Mouse (Mus musculus): ENCODE measurements around the gene Cryba4. TPM values are rescaled to one million over a fixed set of nuclear protein-coding genes. Genes with fewer than 3 reads are reported as not detected.

Gene Cryba4
- total and polyA plus RNA-seq, 2 experiments = 0.17 to 0.37 TPM

DNA sequence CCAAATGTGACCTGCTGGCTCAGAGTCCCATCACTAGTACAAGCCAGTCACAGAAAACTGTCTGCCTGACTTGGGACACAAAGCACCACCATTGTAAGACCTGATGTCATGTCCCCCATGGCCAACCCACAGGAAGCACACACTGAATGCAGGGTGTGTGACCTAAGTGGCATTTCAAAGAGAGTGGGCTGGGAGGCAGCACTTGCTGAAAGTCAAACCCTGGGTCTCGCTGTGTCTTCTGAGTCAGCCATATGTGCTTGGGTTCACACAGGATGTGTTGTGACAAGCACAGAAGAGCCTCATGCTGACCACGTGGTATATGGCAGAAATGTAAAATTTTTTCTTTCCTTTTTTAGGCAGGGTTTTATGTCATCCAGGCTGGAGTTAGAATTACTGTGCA lies 44.9 kb upstream of the Cryba4 start:
- DNase-seq (ENCODE audit: extremely low read depth, low read depth, low spot score) = no peak
- Histone ChIP-seq H3K27ac (replicated peaks; ENCODE audit: insufficient read depth, low read depth, low read length) (peak overlapping the region; percentile 70), H3K4me3 (ENCODE audit: insufficient read depth, low read depth, low read length) (no peak overlapping the region), H3K36me3 (ENCODE audit: control insufficient read depth, insufficient read depth, low read length) (no peaks in the 10 kb centered on the region), H3K4me1 (ENCODE audit: control insufficient read depth, insufficient read depth, low read length) (peaks cover 85% of the 10 kb centered on the region), H3K9ac (ENCODE audit: low read depth, low read length) (no peak overlapping the region), H3K27me3 (ENCODE audit: control insufficient read depth, insufficient read depth, low read length) (no peaks in the 10 kb centered on the region), H3K79me2 (ENCODE audit: control insufficient read depth, insufficient read depth, low read length) (peaks cover 48% of the 10 kb centered on the region)
- TF ChIP-seq POLR2A (IDR thresholded peaks at IDR 0.05; ENCODE audit: extremely low read depth, insufficient read depth, low read length) (no peak), CTCF (IDR thresholded peaks at IDR 0.05; ENCODE audit: low read depth, low read length) (no peak)
- 72% methylated on average over 2 of the region's 2 CpGs for WGBS

DNA sequence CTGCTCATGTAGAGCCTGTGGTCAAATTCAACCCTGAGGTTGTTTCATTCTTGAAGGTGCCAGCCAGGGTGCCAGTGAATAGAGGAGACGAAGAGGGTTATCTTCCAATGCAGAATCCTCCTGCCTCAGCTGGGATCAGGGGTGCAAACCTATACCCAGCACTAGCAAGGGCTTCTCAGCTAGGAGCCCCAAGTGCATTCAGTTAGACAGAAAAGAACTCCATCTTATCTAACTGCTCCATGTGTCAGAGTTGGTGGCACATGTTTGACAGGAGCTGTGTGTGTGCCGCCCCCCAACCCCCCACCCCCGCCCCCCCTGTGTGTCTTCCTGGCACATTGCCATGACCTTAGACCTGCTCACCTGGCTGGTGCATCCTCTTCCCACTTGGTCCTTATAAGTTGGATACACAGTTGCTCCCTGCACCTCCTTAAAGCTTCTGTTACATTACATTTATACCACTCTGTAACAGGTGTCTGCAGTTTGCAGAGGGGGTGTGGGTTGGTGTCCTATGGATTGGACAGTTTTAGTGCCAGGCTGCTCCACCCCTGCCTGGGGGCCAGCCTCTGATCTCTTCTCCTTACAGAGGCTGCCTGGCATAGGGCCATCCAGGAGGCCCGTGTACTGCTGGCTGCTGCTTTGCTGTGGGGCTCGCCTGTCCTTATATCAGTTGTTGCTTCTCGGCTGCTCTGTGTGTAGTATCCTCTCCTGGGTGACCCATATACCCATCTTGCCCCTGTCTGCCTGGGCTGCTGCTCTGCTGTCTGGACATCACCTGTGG lies 44.3 kb upstream of the Cryba4 start:
- TF ChIP-seq CTCF (IDR thresholded peaks at IDR 0.05; ENCODE audit: low read depth, low read length) (no peak), POLR2A (IDR thresholded peaks at IDR 0.05; ENCODE audit: extremely low read depth, insufficient read depth, low read length) (no peak)
- no peaks in the 10 kb centered on the region for H3K27me3 ChIP-seq (ENCODE audit: control insufficient read depth, insufficient read depth, low read length)
- DNase-seq (ENCODE audit: extremely low read depth, low read depth, low spot score) = no peak
- H3K4me3 ChIP-seq (ENCODE audit: insufficient read depth, low read depth, low read length) = no peak overlapping the region
- H3K9ac ChIP-seq (ENCODE audit: low read depth, low read length) = no peak overlapping the region
- peak overlapping the region; percentile 18; the same call in 1 of the 2 replicates for H3K27ac ChIP-seq (replicated peaks; ENCODE audit: insufficient read depth, low read depth, low read length)
- H3K79me2 ChIP-seq (ENCODE audit: control insufficient read depth, insufficient read depth, low read length) = peaks cover 54% of the 10 kb centered on the region
- WGBS = 35% methylated on average over 5 of the region's 6 CpGs
- no peaks in the 10 kb centered on the region for H3K36me3 ChIP-seq (ENCODE audit: control insufficient read depth, insufficient read depth, low read length)
- peaks cover 87% of the 10 kb centered on the region for H3K4me1 ChIP-seq (ENCODE audit: control insufficient read depth, insufficient read depth, low read length)

DNA sequence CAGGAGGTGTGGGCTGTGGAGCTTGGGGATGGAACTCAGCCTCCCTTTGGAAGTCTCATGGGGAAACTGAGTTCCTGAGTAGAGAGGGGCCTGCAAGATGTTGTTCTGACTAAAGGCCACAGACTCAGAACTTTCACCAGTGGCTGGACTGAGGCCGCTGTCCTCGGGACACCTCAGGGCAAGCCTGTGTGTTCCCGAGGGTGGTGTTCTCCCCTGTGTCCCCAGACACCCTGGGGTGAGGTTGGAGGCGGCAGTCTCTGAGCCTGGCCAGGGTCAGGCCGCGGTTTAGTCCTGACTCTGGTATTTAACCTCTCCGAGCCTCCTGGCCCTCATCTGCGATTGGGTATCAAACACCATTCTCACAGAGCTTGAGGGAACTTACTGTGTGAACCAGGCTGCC lies 43.2 kb upstream of the Cryba4 start:
- no peak overlapping the region for H3K4me3 ChIP-seq (ENCODE audit: insufficient read depth, low read depth, low read length)
- H3K9ac ChIP-seq (ENCODE audit: low read depth, low read length) = peak overlapping the region; percentile 23
- H3K27me3 ChIP-seq (ENCODE audit: control insufficient read depth, insufficient read depth, low read length) = no peaks in the 10 kb centered on the region
- peaks cover 91% of the 10 kb centered on the region for H3K4me1 ChIP-seq (ENCODE audit: control insufficient read depth, insufficient read depth, low read length)
- no peaks in the 10 kb centered on the region for H3K36me3 ChIP-seq (ENCODE audit: control insufficient read depth, insufficient read depth, low read length)
- H3K27ac ChIP-seq (replicated peaks; ENCODE audit: insufficient read depth, low read depth, low read length) = peak overlapping the region; percentile 33
- peaks cover 60% of the 10 kb centered on the region for H3K79me2 ChIP-seq (ENCODE audit: control insufficient read depth, insufficient read depth, low read length)
- 15% methylated on average over 8 of the region's 8 CpGs for WGBS
- no peak for TF ChIP-seq POLR2A (IDR thresholded peaks at IDR 0.05; ENCODE audit: extremely low read depth, insufficient read depth, low read length)
- no peak for TF ChIP-seq CTCF (IDR thresholded peaks at IDR 0.05; ENCODE audit: low read depth, low read length)
- peak; percentile 66 for DNase-seq (ENCODE audit: extremely low read depth, low read depth, low spot score)

DNA sequence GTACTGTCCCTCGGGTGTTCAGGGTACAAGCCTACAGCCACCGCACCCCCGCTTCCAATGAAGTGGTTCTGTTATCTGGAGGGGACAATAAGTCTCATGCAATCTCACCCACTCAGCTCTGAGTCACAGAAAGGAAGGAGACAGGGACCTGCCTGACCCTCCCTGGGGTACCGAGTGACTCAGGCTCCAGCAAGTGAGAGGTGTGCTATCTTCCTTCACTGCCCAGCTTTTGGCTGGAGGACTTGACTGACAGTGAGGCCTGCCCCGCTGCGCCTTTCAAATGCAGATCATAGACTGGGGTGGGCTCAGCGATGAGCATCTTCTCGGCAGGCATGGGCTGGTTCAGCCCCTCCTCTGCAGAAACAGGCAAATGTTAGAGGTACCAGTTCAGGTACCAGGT lies 42.8 kb upstream of the Cryba4 start:
- no peak for DNase-seq (ENCODE audit: extremely low read depth, low read depth, low spot score)
- H3K27me3 ChIP-seq (ENCODE audit: control insufficient read depth, insufficient read depth, low read length) = no peaks in the 10 kb centered on the region
- WGBS = 70% methylated on average over 8 of the region's 8 CpGs
- H3K4me1 ChIP-seq (ENCODE audit: control insufficient read depth, insufficient read depth, low read length) = peaks cover 91% of the 10 kb centered on the region
- H3K4me3 ChIP-seq (ENCODE audit: insufficient read depth, low read depth, low read length) = no peak overlapping the region
- no peak for TF ChIP-seq POLR2A (IDR thresholded peaks at IDR 0.05; ENCODE audit: extremely low read depth, insufficient read depth, low read length)
- no peak for TF ChIP-seq CTCF (IDR thresholded peaks at IDR 0.05; ENCODE audit: low read depth, low read length)
- no peaks in the 10 kb centered on the region for H3K36me3 ChIP-seq (ENCODE audit: control insufficient read depth, insufficient read depth, low read length)
- H3K9ac ChIP-seq (ENCODE audit: low read depth, low read length) = peak overlapping the region; percentile 23
- H3K27ac ChIP-seq (replicated peaks; ENCODE audit: insufficient read depth, low read depth, low read length) = peak overlapping the region; percentile 33
- peaks cover 59% of the 10 kb centered on the region for H3K79me2 ChIP-seq (ENCODE audit: control insufficient read depth, insufficient read depth, low read length)

DNA sequence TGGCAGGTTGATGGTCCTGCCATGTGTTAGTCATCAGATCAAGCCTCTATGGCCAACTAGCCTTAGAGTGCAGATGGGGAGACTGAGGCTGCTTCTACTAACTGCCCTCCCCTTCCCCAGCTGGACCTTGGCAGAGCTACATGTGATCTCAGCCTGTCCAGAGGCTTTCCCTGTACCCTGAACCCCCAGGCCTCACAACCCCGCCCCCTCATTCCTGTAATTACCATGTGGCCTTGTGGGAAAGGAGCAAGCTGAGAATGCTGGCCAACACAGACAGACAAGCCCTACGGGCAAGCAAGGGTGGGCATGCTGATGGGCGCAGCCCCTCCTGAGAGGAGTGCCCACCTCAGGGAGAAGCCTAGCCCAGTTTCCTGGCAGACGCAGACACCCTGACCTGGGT lies 42.4 kb upstream of the Cryba4 start:
- TF ChIP-seq POLR2A (IDR thresholded peaks at IDR 0.05; ENCODE audit: extremely low read depth, insufficient read depth, low read length) (no peak), CTCF (IDR thresholded peaks at IDR 0.05; ENCODE audit: low read depth, low read length) (no peak)
- Histone ChIP-seq H3K27ac (replicated peaks; ENCODE audit: insufficient read depth, low read depth, low read length) (peak overlapping the region; percentile 64), H3K4me3 (ENCODE audit: insufficient read depth, low read depth, low read length) (no peak overlapping the region), H3K79me2 (ENCODE audit: control insufficient read depth, insufficient read depth, low read length) (peaks cover 54% of the 10 kb centered on the region), H3K27me3 (ENCODE audit: control insufficient read depth, insufficient read depth, low read length) (no peaks in the 10 kb centered on the region), H3K36me3 (ENCODE audit: control insufficient read depth, insufficient read depth, low read length) (no peaks in the 10 kb centered on the region), H3K9ac (ENCODE audit: low read depth, low read length) (0 out of 2 replicates have a peak overlapping the region, but pooled peaks have one; percentile 23), H3K4me1 (ENCODE audit: control insufficient read depth, insufficient read depth, low read length) (peaks cover 88% of the 10 kb centered on the region)
- DNase-seq (ENCODE audit: extremely low read depth, low read depth, low spot score) = peak; percentile 68
- 42% methylated on average over 4 of the region's 4 CpGs for WGBS

DNA sequence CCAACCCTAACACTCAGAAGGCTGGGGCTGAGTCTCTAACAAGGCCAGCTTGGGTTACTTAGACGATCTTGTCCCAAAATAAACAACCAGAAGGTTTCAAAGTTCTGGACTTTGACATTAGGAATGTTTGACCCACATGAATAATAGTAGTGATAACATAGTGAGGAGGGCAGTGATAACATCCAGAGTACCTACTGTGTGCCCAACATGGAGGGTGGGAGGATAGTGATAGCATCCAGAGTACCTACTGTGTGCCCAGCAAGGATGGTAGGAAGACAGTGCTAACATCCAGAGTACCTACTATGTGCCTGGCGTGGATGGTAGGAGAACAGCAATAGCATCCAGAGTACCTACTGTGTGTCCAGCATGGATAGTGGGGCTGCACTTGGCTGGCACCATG lies 41.5 kb upstream of the Cryba4 start:
- WGBS = 54% methylated on average over 2 of the region's 2 CpGs
- Histone ChIP-seq H3K9ac (ENCODE audit: low read depth, low read length) (no peak overlapping the region), H3K27ac (replicated peaks; ENCODE audit: insufficient read depth, low read depth, low read length) (peak overlapping the region; percentile 80), H3K4me1 (ENCODE audit: control insufficient read depth, insufficient read depth, low read length) (peaks cover 84% of the 10 kb centered on the region), H3K4me3 (ENCODE audit: insufficient read depth, low read depth, low read length) (no peak overlapping the region), H3K27me3 (ENCODE audit: control insufficient read depth, insufficient read depth, low read length) (no peaks in the 10 kb centered on the region), H3K36me3 (ENCODE audit: control insufficient read depth, insufficient read depth, low read length) (no peaks in the 10 kb centered on the region), H3K79me2 (ENCODE audit: control insufficient read depth, insufficient read depth, low read length) (peaks cover 52% of the 10 kb centered on the region)
- TF ChIP-seq CTCF (IDR thresholded peaks at IDR 0.05; ENCODE audit: low read depth, low read length) = no peak
- TF ChIP-seq POLR2A (IDR thresholded peaks at IDR 0.05; ENCODE audit: extremely low read depth, insufficient read depth, low read length) = no peak
- peak; percentile 87 for DNase-seq (ENCODE audit: extremely low read depth, low read depth, low spot score)
